Mouse (Mus musculus) brain, embryonic 14.5 days (tissue): Measurements from ENCODE around the gene Dennd4c. TPM values are rescaled to one million over a fixed set of nuclear protein-coding genes. Genes with fewer than 3 reads are reported as not detected.

Source experiments
- DNase-seq: peaks from one replicate; pipeline ENCODE4 v3.0.0-alpha.2; 2011; ENCODE audit warnings: low read depth
- CTCF ChIP-seq: fragments of 200-500 bp; IDR thresholded peaks from 2 replicates; pipeline ENCODE4 v1.5.1; 2012; ENCODE audit warnings: inconsistent platforms, mild to moderate bottlenecking, moderate library complexity, borderline replicate concordance; ENCODE audit not compliant: insufficient read depth, insufficient read length; ENCODE audit errors: extremely low read depth
- POLR2A ChIP-seq: fragments of 200-500 bp; IDR thresholded peaks from 2 replicates; pipeline ENCODE4 v1.6.1; 2012; ENCODE audit warnings: mild to moderate bottlenecking, inconsistent platforms, borderline replicate concordance; ENCODE audit not compliant: poor library complexity, insufficient read depth, insufficient read length, severe bottlenecking; ENCODE audit errors: extremely low read depth
- polyA plus RNA-seq: library from polyadenylated mRNA; depleted of rRNA; stranded (reverse); fragments of >200 nt; gene quantifications from 2 replicates; pipeline ENCODE4 v1.2.3, GENCODE M21; 2012; rRNA removed

Dennd4c gene
- polyA plus RNA-seq, 1 experiment = 7.0 TPM

DNA sequence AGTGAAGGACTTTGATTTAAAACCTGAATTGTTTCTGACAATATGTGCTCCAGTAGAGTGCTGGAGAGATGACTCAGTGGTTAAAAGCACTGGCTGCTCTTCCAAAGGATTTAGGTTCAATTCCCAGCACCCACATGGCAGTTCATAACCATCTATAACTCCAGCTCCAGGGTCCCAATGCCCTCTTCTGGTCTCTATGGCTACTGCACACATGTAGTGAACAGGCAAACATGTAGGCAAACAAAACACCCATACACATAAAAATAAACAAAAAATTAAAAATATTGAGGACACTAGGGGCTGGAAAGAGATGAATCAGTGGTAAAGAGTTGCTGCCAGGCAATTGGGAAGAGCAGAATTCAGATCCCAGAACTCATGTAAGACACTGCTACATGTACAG, 123.6 kb downstream of the Dennd4c start:
- no peak for TF ChIP-seq CTCF
- TF ChIP-seq POLR2A = no peak
- DNase-seq = no peak

GRCm38 (mm10) chr4:86873072-86873471, 124.7 kb downstream of the Dennd4c start:
- no peak for TF ChIP-seq POLR2A
- no peak for TF ChIP-seq CTCF
- DNase-seq = peak; percentile 23

DNA sequence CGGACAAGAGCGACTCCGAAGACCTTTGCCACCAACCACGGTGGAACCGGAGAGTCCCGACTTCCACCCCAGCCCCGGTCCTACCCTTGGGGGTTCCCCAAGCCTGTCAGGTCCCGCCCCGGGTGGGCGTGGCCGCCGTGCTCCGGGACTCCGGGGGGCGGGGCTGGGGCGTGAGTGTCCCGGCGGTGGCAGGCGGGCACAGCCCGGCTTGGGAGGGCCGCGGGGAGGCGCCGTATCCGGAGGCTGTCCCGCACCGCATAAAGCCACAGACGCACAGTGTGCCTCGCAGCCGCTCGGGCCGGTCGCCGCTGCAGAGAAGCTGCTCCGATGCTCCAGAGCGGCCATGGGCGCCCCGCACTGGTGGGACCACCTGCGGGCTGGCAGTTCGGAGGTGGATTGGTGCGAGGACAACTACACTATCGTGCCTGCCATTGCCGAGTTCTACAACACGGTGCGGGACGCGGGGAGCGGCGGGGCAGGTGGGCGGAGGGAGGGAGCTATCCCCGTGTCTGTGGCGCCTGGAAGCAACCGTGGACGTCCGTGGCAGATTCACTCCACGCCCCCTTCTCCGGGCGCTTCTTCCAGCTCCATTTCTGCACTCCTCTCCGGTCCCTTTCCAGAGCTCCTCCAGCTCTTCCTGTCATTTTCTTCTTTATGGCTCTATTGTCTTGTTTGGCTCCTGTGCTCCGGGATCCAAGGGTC, 125.9 kb downstream of the Dennd4c start, which contains the start of gene Acer2:
Acer2 (plus strand) TSS at position 251 of the 702 bp plus-strand sequence.
- TF ChIP-seq CTCF (0 out of 2 replicates have a peak, but pooled peaks have one; percentile 0), POLR2A (peak; percentile 70; the same call in 1 of the 2 replicates)
- peak; percentile 85 for DNase-seq

DNA sequence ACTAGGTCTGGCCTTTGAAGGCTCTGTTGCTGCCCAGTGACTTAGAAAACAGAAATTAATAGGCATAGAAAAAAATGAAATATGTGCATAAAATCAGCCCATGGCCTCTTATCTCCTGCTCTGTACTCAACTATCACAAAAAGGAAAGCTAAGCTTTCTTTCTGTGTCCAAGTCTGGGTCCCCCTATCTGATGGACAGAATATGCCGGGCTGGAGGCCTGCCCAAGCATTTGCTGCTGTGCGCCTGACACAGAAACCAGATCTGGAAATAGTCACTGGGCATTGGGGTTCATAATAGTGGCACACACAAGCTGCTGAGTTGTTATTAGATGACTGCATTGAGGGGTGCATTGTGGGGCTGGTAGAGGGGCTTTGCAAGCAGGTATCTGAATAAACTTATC, 131.1 kb downstream of the Dennd4c start:
- DNase-seq = no peak
- no peak for TF ChIP-seq POLR2A
- no peak for TF ChIP-seq CTCF

DNA sequence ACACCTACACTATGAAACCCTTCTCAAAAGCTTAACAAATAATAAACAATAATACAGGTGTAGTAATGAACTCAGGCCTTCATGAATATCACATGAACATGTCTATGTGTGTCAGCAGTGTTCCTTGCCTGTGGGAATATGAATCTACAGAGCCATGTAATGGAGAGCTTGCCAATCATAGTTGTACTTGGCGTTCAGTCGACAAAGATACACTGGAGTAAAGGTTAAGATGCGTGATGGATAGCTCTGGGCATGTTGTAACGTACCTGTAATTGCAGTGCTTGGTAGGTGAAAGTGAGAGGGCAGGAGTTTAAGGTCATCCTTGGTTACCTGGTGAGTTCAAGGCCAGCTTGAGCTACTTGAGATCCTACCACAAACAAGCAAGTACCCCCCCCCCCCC, 132.8 kb downstream of the Dennd4c start:
- TF ChIP-seq POLR2A (no peak), CTCF (no peak)
- no peak for DNase-seq

GRCm38 (mm10) chr4:86882413-86882812, 134.1 kb downstream of the Dennd4c start:
- DNase-seq = no peak
- TF ChIP-seq CTCF = no peak
- TF ChIP-seq POLR2A = no peak

- TF ChIP-seq POLR2A = no peak
- peak; percentile 50; the same call in 1 of the 2 replicates for TF ChIP-seq CTCF
These were observed 136.6 kb downstream of the Dennd4c start for GRCm38 (mm10) chr4:86884945-86885344.

DNA sequence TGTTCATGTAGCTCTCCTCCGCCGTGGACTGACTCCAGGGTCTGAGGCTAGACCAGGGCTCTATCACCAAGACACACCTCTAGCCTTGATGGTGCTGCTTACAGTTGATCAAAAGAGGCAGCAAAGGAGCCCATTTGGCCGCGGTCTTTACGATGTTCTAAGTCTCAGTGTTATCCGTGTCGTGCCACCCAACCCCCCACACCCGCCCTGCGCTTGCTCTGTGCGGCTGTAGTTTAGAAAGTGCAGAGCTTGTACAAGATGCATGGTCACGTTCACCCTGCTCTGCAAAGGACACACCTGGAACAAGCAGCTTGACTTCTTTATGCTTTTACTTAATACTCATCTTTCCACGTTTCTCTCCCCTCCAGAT, 137.4 kb downstream of the Dennd4c start:
- TF ChIP-seq POLR2A (no peak), CTCF (no peak)
- no peak for DNase-seq

More at GRCm38 (mm10) chr4:86884945-86885344, 136.6 kb downstream of the Dennd4c start:
- peak; percentile 31 for DNase-seq

- DNase-seq = peak; percentile 36
- TF ChIP-seq POLR2A (no peak), CTCF (no peak)
These were observed 138.0 kb downstream of the Dennd4c start for GRCm38 (mm10) chr4:86886160-86886878.

- TF ChIP-seq POLR2A (no peak), CTCF (peak; percentile 9; the same call in 1 of the 2 replicates)
These were observed 139.5 kb downstream of the Dennd4c start for GRCm38 (mm10) chr4:86887879-86888278.

DNA sequence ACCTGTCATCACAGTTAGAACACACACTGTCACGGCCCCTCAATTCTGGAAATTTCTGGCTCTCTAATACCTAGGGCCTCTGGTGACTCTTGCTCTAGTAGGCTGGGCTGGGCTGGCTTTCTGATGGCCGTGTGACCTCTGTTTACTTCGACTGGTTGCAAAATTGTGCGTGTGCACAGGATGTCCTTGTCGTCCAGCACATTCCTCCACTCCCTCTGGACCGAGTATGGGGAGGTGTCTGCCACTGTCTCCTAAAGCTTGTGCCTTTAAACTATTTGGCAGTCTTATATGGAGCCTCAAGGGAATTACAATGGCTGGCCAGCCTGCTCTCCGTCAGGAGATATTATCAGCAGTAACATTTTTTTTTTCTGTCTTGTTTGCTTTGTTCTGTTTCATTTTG, 149.1 kb downstream of the Dennd4c start:
- no peak for DNase-seq
- TF ChIP-seq POLR2A = no peak

More at GRCm38 (mm10) chr4:86887879-86888278, 139.5 kb downstream of the Dennd4c start:
- no peak for DNase-seq

GRCm38 (mm10) chr4:86898791-86899474, 150.6 kb downstream of the Dennd4c start:
- no peak for DNase-seq
- TF ChIP-seq POLR2A (no peak), CTCF (no peak)

Other genes starting within 250 kb of the Dennd4c start
- not detected in 2 replicates for gene Saxo1, start 190.2 kb upstream of the Dennd4c start, polyA plus RNA-seq
- 143 and 149 TPM in 2 replicates for gene Rraga, start 172.9 kb upstream of the Dennd4c start, polyA plus RNA-seq
- gene Haus6, start 136.5 kb upstream of the Dennd4c start, polyA plus RNA-seq = 6.4 and 6.5 TPM in 2 replicates
- 43.6 and 49.0 TPM in 2 replicates for gene Plin2, start 78.5 kb upstream of the Dennd4c start, polyA plus RNA-seq
- gene Rps6, start 108.9 kb downstream of the Dennd4c start, polyA plus RNA-seq = 1,052 and 1,195 TPM in 2 replicates
- gene Acer2, start 125.8 kb downstream of the Dennd4c start, polyA plus RNA-seq = 8.9 and 12.7 TPM in 2 replicates